Mouse (Mus musculus) heart, postnatal 14 days (tissue): ENCODE measurements around the gene Pnpla1. TPM values are rescaled to one million over a fixed set of nuclear protein-coding genes. Genes with fewer than 3 reads are reported as not detected.
A peak's percentile ranks its signal among the peaks of the same experiment; 100 is the strongest.

Source experiments
- DNase-seq, 2 experiments: peaks; one replicate each; pipeline ENCODE4 v3.0.0; 2021 to 2022
- intact Hi-C: fragments of 180-260 bp; cut with DNase I; formaldehyde crosslinking; loops from one replicate; pipeline ENCODE4 v1.15.1; 2025
- total RNA-seq, 2 experiments: library from RNA; stranded (reverse); gene quantifications; 2 replicates each; pipeline ENCODE4 v1.2.3; 2021

Gene Pnpla1
- total RNA-seq, 2 experiments from 2014 or later = not detected

- intact Hi-C loops = no loop called here
- peak in 1 of 2 experiments; percentile 28 for DNase-seq
Observed at GRCm38 (mm10) chr17:28913200-28913599, 55.0 kb downstream of the Pnpla1 start.

- intact Hi-C loops = no loop called here
- DNase-seq = no peak
Observed at GRCm38 (mm10) chr17:28913940-28914339, 55.7 kb downstream of the Pnpla1 start.

GRCm38 (mm10) chr17:28915060-28915628 lies 56.9 kb downstream of the Pnpla1 start, which contains the start of gene 4930539E08Rik:
Gene 4930539E08Rik, minus strand, starts transcription at chr17:28915324.
- no peak for DNase-seq
- intact Hi-C loops = no loop called here

GRCm38 (mm10) chr17:28916520-28916919 lies 58.3 kb downstream of the Pnpla1 start:
- intact Hi-C loops = no loop called here
- no peak for DNase-seq

GRCm38 (mm10) chr17:28921086-28921485 lies 62.9 kb downstream of the Pnpla1 start:
- intact Hi-C loops = no loop called here
- no peak for DNase-seq

- intact Hi-C loops = no loop called here
- DNase-seq = no peak
Observed at GRCm38 (mm10) chr17:28922096-28922495, 63.9 kb downstream of the Pnpla1 start.

GRCm38 (mm10) chr17:28924957-28925595 lies 66.9 kb downstream of the Pnpla1 start:
- no peak for DNase-seq
- intact Hi-C loops = loop anchor here (5.0 kb wide), 1 partner anchor 97 kb away; no protein-coding TSS in a partner anchor

- peak; percentile 79 to 87 for DNase-seq
- intact Hi-C loops = loop anchor here (1.0 to 5.0 kb wide), 4 partner anchors 22 to 235 kb away; partner anchors contain the start of gene Mapk14
Observed at GRCm38 (mm10) chr17:28926380-28926779, 68.2 kb downstream of the Pnpla1 start.

- intact Hi-C loops = loop anchor here (1.0 to 5.0 kb wide), 5 partner anchors 22 to 236 kb away; partner anchors contain the start of gene Mapk14
- peak; percentile 53 to 68 for DNase-seq
Observed at GRCm38 (mm10) chr17:28926866-28927635, 68.8 kb downstream of the Pnpla1 start.

- intact Hi-C loops = loop anchor here (5.0 kb wide), 1 partner anchor 94 kb away; no protein-coding TSS in a partner anchor
Observed at GRCm38 (mm10) chr17:28928004-28928403, 69.8 kb downstream of the Pnpla1 start.

GRCm38 (mm10) chr17:28929369-28929768 lies 71.2 kb downstream of the Pnpla1 start:
- no peak for DNase-seq
- intact Hi-C loops = loop anchor here (5.0 kb wide), 1 partner anchor 93 kb away; no protein-coding TSS in a partner anchor

More at GRCm38 (mm10) chr17:28928004-28928403, 69.8 kb downstream of the Pnpla1 start:
- peak; percentile 32 to 40 for DNase-seq

GRCm38 (mm10) chr17:28930392-28931074 lies 72.3 kb downstream of the Pnpla1 start:
- intact Hi-C loops = no loop called here
- DNase-seq = peak; percentile 94 to 98

GRCm38 (mm10) chr17:28931436-28932211 lies 73.4 kb downstream of the Pnpla1 start:
- no peak for DNase-seq
- intact Hi-C loops = no loop called here

GRCm38 (mm10) chr17:28932274-28932673 lies 74.1 kb downstream of the Pnpla1 start:
- intact Hi-C loops = no loop called here
- no peak for DNase-seq

- no peak for DNase-seq
- intact Hi-C loops = no loop called here
Observed at GRCm38 (mm10) chr17:28934120-28934916, 76.1 kb downstream of the Pnpla1 start.

GRCm38 (mm10) chr17:28936133-28936532 lies 77.9 kb downstream of the Pnpla1 start:
- no peak for DNase-seq
- intact Hi-C loops = no loop called here

- peak; percentile 36 to 62 for DNase-seq
- intact Hi-C loops = no loop called here
Observed at GRCm38 (mm10) chr17:28936622-28937345, 78.6 kb downstream of the Pnpla1 start.
